Mouse (Mus musculus): ENCODE measurements around the gene Nox1.
A peak's percentile ranks its signal among the peaks of the same experiment; 100 is the strongest.
"Not testable (repeated sequence)": the region's sequence is repeated elsewhere in the genome, so short reads cannot be mapped to it uniquely, and the experiment has no call there.

The Nox1 gene

GRCm38 (mm10) chrX:134221856-134222255 lies at the start of gene Nox1:
Gene Nox1 (minus strand): TSS chrX:134221956.
- no peak for DNase-seq (ENCODE audit: low read depth, low spot score)

GRCm38 (mm10) chrX:134262129-134262528 lies 40.4 kb upstream of the Nox1 start:
- peak; percentile 33 for DNase-seq (ENCODE audit: low read depth, low spot score)

- DNase-seq (ENCODE audit: low read depth, low spot score), result no peak
Measured at GRCm38 (mm10) chrX:134261191-134261590, 39.4 kb upstream of the Nox1 start.

GRCm38 (mm10) chrX:134248202-134248601 lies 26.4 kb upstream of the Nox1 start:
- no peak for DNase-seq (ENCODE audit: low read depth, low spot score)

- DNase-seq (ENCODE audit: low read depth, low spot score), result no peak
Measured at GRCm38 (mm10) chrX:134245946-134246345, 24.2 kb upstream of the Nox1 start.

DNA sequence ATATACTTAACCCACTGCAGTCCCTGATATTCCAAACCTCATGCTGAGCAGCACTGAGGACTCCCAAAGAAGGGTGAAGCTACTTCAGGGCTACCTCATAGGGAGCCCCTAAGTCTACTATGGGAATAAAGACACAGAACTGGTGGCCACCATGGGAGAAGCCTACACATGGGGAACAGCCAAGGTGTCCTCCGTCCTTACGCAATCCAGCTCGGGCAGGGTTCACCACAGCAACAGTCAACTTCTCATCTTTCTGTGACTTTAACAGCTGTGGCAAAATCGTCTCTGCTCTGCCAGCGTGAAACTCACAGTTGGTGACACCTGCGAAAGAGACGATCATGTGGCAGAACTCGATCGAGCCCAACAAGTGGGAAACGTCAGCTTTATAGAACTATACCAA lies 16.5 kb upstream of the Nox1 start:
- DNase-seq (ENCODE audit: low read depth, low spot score), result no peak

- no peak for DNase-seq (ENCODE audit: low read depth, low spot score)
Measured at GRCm38 (mm10) chrX:134233048-134233447, 11.3 kb upstream of the Nox1 start.

DNA sequence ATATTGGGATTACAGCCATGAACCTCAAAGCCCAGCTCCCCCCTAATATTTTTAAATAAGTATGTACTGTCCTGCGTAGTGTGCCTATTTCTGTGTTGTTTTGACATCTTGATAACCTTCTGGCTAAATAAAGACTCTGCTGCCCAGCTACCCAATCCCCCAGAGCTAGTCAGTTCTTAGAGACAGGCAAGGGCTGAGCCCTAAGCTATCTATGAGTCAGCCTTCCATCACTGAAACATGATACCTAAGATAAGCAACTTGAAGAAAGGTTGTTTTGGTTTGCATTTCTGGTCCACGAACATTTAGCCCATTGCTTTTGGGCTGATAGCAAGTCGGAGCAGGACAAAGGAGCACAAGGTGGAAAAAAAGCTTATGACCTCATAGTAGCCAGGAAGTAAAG lies 1.1 kb downstream of the Nox1 start:
- DNase-seq (ENCODE audit: low read depth, low spot score), result no peak

GRCm38 (mm10) chrX:134218161-134218560 lies 3.6 kb downstream of the Nox1 start:
- no peak for DNase-seq (ENCODE audit: low read depth, low spot score)

DNA sequence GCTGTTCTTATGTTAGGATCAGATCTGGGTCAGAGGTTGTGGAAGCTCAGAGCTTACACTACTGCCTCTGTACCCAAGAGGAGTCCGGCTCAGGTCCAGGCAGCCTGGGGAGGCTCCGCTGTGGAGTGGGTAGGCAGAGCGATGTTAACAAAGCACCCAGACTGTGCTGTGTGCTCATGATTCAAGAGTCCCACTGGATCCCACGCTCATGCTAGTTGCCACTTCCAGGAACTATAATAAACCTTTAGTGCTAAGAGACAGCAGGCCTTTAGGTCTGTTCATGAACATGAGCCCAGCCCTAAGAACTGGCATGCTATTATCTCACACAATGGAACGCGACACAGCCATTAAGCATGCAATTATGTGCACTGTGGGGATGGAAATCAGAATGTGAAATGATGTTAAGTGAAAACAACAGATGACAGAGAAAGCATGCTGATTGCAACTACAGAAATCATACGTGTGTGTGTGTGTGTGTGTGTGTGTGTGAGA lies 10.6 kb downstream of the Nox1 start:
- peak; percentile 54 for DNase-seq (ENCODE audit: low read depth, low spot score)

GRCm38 (mm10) chrX:134208491-134208890 lies 13.3 kb downstream of the Nox1 start:
- DNase-seq (ENCODE audit: low read depth, low spot score), result no peak

DNA sequence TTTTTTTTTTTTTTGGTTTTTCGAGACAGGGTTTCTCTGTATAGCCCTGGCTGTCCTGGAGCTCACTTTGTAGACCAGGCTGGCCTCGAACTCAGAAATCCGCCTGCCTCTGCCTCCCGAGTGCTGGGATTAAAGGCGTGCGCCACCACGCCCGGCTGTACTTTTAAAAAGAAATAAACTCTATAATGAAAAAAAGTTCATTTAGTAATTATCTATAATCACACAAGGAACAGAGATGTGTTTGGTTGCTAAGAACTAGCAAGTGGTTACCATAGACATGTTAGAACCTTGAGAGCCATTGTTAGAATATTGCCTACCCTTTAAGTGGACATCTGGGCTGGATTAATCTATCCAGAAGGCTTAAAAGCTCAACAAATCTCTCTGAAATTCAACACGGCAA lies 34.6 kb downstream of the Nox1 start, which contains the start of gene Arl13a:
Arl13a (plus strand) TSS at position 301 of the 400 bp plus-strand sequence.
- not testable (repeated sequence) for DNase-seq (ENCODE audit: low read depth, low spot score)

GRCm38 (mm10) chrX:134174699-134175098 lies 47.1 kb downstream of the Nox1 start:
- DNase-seq (ENCODE audit: low read depth, low spot score), result no peak

DNA sequence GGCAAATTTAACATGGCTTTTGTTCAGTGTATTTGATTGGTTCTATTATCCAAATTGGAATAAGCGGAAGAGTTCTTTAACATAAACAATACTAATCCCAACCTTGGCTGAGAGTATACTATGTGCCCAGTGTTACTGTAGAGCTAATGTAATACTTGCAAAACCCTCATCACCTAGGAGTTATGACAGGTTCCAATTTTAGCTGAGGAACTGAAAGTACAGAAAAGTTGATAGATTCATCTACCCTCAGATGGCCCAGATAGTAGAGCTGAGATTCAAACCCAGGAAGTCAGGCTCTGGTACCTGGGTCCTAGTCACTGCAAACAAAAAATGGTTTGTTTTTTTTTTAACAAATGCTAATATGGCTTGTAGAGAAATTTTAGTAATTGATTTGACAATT lies 51.2 kb downstream of the Nox1 start:
- no peak for DNase-seq (ENCODE audit: low read depth, low spot score)

DNA sequence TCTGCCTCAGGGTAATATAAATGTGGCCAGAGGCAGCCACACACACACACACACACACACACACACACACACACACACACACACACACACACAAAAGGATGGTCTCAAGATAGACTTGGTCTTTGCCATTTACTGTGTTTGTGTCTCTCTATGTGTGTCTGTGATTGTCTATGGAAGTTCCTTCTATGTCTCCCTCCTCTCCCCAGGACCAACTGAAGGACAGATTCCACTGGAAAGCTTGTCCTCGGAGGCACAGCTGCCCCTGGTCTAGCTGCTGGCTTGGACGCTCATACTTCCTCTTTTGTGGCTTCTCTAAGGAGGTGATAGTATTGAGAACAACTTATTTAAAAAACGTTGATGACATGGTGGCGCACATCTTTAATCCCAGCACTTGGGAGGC lies 58.3 kb downstream of the Nox1 start:
- no peak for DNase-seq (ENCODE audit: low read depth, low spot score)

- peak; percentile 72 for DNase-seq (ENCODE audit: low read depth, low spot score)
Measured at GRCm38 (mm10) chrX:134162826-134163225, 58.9 kb downstream of the Nox1 start.

DNA sequence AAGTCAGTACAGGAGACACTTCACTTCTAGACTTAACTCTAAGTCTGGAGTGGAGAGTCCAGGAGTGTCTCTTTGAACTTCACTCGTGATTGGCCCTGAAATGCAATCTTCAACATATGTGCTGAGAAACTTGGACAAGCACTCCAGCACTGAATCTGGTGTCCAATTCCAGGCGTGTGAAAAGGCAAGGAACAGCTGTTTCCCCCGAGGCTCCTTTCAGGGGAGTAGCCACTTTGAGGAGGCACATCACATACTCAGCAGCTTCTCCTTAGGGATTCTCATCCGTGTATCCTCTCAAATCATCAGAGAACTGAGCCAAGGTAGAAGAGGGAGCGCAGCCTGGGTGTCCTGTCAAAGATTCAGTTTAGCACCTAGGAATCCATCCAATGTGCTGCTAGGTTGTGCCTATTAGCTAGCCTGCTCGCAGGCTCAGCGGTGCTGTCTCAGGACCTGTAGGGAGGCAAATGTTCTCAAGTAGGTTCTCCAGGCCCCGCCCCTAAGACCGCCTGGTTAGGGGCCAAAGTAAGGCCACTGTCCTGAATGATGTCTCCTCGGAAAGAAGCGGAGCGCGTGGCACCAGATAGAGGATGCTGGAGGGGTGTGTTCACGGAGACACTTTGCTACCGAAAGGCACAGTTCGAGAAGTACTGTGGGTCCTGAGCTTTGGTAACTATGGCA lies 59.6 kb downstream of the Nox1 start, which contains the start of gene Xkrx:
Xkrx (minus strand) TSS at position 34 of the 678 bp plus-strand sequence.
- DNase-seq (ENCODE audit: low read depth, low spot score), result no peak

DNA sequence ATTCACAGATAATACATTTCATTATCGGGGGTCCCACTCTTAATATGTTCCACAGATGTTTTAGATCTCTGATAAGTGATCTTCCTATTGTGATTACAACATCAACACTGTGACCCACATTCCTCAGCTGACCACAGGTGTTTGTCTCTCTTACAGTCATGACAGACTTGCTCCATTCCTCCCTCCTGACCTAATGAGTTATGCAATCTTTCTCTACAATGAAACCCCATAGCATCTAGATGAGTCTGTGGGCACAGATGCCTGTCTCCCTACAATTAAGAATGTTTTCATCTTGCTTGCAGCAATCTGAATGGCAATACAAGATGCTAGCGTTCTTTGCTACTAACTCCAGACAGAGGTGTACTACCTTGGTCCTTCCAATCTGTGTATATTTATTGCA lies 61.3 kb downstream of the Nox1 start:
- no peak for DNase-seq (ENCODE audit: low read depth, low spot score)

- DNase-seq (ENCODE audit: low read depth, low spot score), result no peak
Measured at GRCm38 (mm10) chrX:134158151-134158550, 63.6 kb downstream of the Nox1 start.

DNA sequence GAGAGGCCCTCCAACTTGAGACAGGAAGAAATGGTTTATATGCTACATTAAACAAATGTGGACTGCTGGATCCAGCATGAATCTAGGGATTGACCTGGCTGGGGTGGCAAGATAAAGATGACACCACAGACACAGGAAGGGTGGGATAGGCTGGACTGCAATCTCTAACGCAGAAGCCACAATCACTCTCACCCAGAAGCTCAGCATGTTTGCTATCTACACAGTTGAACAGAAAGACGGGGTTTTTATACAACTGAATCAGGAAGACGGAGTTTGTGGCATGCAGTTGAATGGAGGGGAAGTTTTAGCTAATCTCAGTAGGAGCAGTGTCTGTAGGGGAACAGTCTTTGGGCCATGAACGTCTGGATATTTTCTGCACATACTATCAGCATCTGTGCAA lies 79.8 kb downstream of the Nox1 start:
- no peak for DNase-seq (ENCODE audit: low read depth, low spot score)

DNA sequence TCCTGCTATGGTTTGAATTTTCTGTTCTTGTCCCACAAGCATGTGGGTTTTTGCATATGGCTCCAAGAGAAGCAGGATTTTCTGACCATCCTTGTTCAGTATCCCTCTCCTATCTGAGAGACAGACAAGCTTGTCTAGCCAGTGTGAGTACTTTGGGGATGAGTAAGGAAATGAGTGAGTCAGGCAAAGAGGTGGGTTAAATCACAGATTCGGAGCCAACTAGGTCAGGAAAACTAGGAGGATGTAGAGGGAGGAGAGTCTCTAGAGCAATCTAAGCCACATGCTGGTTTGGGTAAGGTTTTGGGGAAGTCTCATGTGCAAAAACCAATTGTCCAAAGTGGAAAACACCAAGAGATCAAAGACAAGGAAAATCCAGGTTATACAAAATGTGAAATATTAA lies 80.2 kb downstream of the Nox1 start:
- peak; percentile 47 for DNase-seq (ENCODE audit: low read depth, low spot score)

DNA sequence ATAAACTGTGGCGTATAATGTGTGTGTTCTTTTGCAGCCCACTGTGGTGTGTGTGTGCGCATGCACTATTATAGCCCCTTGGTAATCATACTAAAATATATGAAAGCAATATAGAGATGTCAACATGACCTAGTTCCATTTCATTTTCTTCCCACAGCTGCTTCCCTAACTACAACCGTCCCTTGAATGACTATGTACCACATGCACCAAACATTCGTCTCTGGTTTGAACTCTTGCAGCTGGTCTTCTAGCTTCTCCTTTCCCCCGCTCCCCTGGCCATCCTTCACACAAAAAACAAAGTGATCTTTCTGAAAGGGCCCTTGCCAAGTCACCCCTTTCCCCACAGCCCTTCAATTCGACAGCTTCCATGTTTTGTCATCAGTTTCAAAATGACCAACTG lies 81.7 kb downstream of the Nox1 start:
- DNase-seq (ENCODE audit: low read depth, low spot score), result no peak

- no peak for DNase-seq (ENCODE audit: low read depth, low spot score)
Measured at GRCm38 (mm10) chrX:134133821-134134220, 87.9 kb downstream of the Nox1 start.

- DNase-seq (ENCODE audit: low read depth, low spot score), result peak; percentile 65
Measured at GRCm38 (mm10) chrX:134132295-134132694, 89.5 kb downstream of the Nox1 start.

Measured in brain, adult 2 months (tissue).